Mouse (Mus musculus): ENCODE measurements around the gene Ptprg. TPM values are rescaled to one million over a fixed set of nuclear protein-coding genes. Genes with fewer than 3 reads are reported as not detected.

Gene Ptprg
- polyA plus RNA-seq, 1 experiment from 2014 or later: 33.5 TPM

GRCm38 (mm10) chr14:12203081-12203480 lies 649.7 kb downstream of the Ptprg start:
- H3K4me3 ChIP-seq (replicated peaks; ENCODE audit: low read length): no peak overlapping the region
- no peak overlapping the region for H3K27ac ChIP-seq (ENCODE audit: low read length)
- peaks cover 17% of the 10 kb centered on the region for H3K4me1 ChIP-seq (replicated peaks; ENCODE audit: control insufficient read depth, insufficient read depth, low read length)
- H3K4me2 ChIP-seq (ENCODE audit: low read length): no peak overlapping the region
- H3K9ac ChIP-seq (replicated peaks; ENCODE audit: low read depth, low read length): no peak overlapping the region
- no peaks in the 10 kb centered on the region for H3K9me3 ChIP-seq (ENCODE audit: control insufficient read depth, low read length)
- ATAC-seq: no peak
- no peaks in the 10 kb centered on the region for H3K36me3 ChIP-seq (ENCODE audit: control insufficient read depth, insufficient read depth)
- H3K27me3 ChIP-seq (replicated peaks; ENCODE audit: control insufficient read depth, insufficient read depth, low read length): no peaks in the 10 kb centered on the region
- WGBS: 79% methylated on average over 7 of the region's 7 CpGs

DNA sequence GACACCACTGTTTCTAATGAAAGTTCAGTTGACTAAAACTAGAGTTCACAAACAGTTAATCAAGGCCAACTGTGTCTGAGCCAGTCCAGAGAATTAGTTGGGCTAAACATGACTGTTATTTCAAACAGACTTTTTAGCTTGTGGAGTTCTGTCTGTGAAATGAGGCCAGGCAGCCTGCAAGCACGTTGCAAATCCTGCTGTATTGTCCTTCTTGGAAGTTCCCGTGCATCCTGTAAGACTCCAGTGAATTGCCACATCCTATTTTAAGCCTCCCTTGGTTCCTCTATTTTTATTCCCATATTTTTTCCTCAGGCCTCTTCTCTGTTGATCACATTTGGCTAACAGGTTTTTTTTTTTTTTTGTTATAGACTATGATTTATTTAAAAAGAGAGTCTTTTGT lies 652.8 kb downstream of the Ptprg start:
- Histone ChIP-seq H3K4me1 (replicated peaks; ENCODE audit: control insufficient read depth, insufficient read depth, low read length) (0 out of 2 replicates have a peak, but pooled peaks cover 3% of the 10 kb centered on the region), H3K36me3 (ENCODE audit: control insufficient read depth, insufficient read depth) (no peaks in the 10 kb centered on the region), H3K4me3 (replicated peaks; ENCODE audit: low read length) (no peak overlapping the region), H3K9me3 (ENCODE audit: control insufficient read depth, low read length) (no peaks in the 10 kb centered on the region; the same call in 1 of the 2 replicates), H3K27ac (ENCODE audit: low read length) (no peak overlapping the region), H3K4me2 (ENCODE audit: low read length) (no peak overlapping the region), H3K9ac (replicated peaks; ENCODE audit: low read depth, low read length) (no peak overlapping the region), H3K27me3 (replicated peaks; ENCODE audit: control insufficient read depth, insufficient read depth, low read length) (no peaks in the 10 kb centered on the region)
- no peak for ATAC-seq
- 59% methylated on average over 2 of the region's 2 CpGs for WGBS

DNA sequence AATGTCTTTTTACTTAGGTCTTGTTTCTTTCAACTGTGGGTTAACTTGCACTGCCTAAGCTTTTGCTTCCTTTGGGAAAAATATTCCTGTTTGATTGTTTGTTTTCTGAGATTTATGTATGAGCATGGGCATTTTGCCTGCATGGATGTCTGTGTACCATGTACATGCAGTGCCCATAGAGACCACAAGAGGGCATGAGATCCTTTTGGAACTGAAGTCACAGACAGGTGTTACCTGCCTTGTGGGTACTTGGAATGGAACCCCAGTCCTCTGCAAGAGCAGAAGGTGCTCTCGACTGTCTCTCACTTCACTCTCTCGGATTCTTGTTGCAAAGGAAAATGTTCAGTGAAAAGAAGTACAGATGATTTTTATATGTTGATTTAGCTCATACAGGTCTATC lies 655.2 kb downstream of the Ptprg start:
- Histone ChIP-seq H3K9ac (replicated peaks; ENCODE audit: low read depth, low read length) (no peak overlapping the region), H3K4me2 (ENCODE audit: low read length) (no peak overlapping the region), H3K9me3 (ENCODE audit: control insufficient read depth, low read length) (no peaks in the 10 kb centered on the region; the same call in 1 of the 2 replicates), H3K27ac (ENCODE audit: low read length) (no peak overlapping the region), H3K27me3 (replicated peaks; ENCODE audit: control insufficient read depth, insufficient read depth, low read length) (no peaks in the 10 kb centered on the region), H3K4me3 (replicated peaks; ENCODE audit: low read length) (no peak overlapping the region), H3K4me1 (replicated peaks; ENCODE audit: control insufficient read depth, insufficient read depth, low read length) (no peaks in the 10 kb centered on the region), H3K36me3 (ENCODE audit: control insufficient read depth, insufficient read depth) (no peaks in the 10 kb centered on the region)
- no peak for ATAC-seq
- WGBS: 82% methylated on average over 2 of the region's 2 CpGs

GRCm38 (mm10) chr14:12218544-12219150 lies 665.3 kb downstream of the Ptprg start:
- WGBS: 44% methylated on average over 16 of the region's 16 CpGs
- H3K4me3 ChIP-seq (replicated peaks; ENCODE audit: low read length): no peak overlapping the region

DNA sequence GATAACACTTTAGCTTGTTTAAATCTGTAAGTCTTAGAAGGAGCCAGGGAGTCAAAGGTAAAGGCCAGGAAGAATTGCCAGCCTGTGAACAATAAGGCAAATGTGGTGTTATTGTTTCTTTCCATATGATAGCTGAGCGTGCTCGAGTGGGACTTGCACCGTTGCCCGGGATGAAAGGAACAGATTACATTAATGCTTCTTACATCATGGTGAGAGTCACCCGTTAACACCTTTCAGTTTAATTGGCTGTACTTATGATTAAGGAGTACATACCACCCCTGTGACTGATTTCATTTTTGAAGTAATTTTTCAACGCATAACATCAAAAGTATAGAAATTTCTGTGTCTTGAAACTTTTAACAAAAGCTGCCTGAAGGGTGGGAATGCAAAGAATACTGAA lies 666.5 kb downstream of the Ptprg start:
- WGBS: 18% methylated on average over 6 of the region's 6 CpGs

More at GRCm38 (mm10) chr14:12218544-12219150, 665.3 kb downstream of the Ptprg start:
- Histone ChIP-seq H3K4me1 (replicated peaks; ENCODE audit: control insufficient read depth, insufficient read depth, low read length) (peaks cover 12% of the 10 kb centered on the region), H3K4me2 (ENCODE audit: low read length) (no peak overlapping the region), H3K9ac (replicated peaks; ENCODE audit: low read depth, low read length) (no peak overlapping the region), H3K27ac (ENCODE audit: low read length) (0 out of 2 replicates have a peak overlapping the region, but pooled peaks have one; percentile 22), H3K9me3 (ENCODE audit: control insufficient read depth, low read length) (no peaks in the 10 kb centered on the region), H3K27me3 (replicated peaks; ENCODE audit: control insufficient read depth, insufficient read depth, low read length) (no peaks in the 10 kb centered on the region), H3K36me3 (ENCODE audit: control insufficient read depth, insufficient read depth) (no peaks in the 10 kb centered on the region)
- peak; percentile 61 for ATAC-seq

DNA sequence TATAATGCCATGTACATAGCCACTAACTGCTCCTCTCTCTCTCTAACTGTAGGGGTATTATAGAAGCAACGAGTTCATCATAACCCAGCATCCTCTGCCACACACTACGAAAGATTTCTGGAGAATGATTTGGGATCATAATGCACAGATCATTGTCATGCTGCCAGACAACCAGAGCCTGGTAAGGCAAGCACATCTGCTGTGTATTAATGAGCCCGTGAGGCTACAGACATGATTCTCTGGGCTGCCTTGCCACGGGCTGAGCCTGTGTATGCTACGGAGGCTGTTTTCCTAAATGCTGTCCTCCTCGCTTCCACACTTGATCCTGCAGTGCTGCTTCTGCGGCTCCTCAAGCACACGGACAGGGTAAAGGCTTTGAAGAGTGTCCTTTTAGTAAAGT lies 667.2 kb downstream of the Ptprg start:
- peak; percentile 81 for ATAC-seq
- H3K27ac ChIP-seq (ENCODE audit: low read length): peak overlapping the region; percentile 66

More for the DNA sequence above, 666.5 kb downstream of the Ptprg start:
- Histone ChIP-seq H3K36me3 (ENCODE audit: control insufficient read depth, insufficient read depth) (no peaks in the 10 kb centered on the region), H3K4me2 (ENCODE audit: low read length) (no peak overlapping the region), H3K27me3 (replicated peaks; ENCODE audit: control insufficient read depth, insufficient read depth, low read length) (no peaks in the 10 kb centered on the region), H3K9ac (replicated peaks; ENCODE audit: low read depth, low read length) (no peak overlapping the region), H3K9me3 (ENCODE audit: control insufficient read depth, low read length) (no peaks in the 10 kb centered on the region), H3K4me1 (replicated peaks; ENCODE audit: control insufficient read depth, insufficient read depth, low read length) (peaks cover 12% of the 10 kb centered on the region), H3K27ac (ENCODE audit: low read length) (0 out of 2 replicates have a peak overlapping the region, but pooled peaks have one; percentile 24), H3K4me3 (replicated peaks; ENCODE audit: low read length) (no peak overlapping the region)
- peak; percentile 54; the same call in 1 of the 2 replicates for ATAC-seq

DNA sequence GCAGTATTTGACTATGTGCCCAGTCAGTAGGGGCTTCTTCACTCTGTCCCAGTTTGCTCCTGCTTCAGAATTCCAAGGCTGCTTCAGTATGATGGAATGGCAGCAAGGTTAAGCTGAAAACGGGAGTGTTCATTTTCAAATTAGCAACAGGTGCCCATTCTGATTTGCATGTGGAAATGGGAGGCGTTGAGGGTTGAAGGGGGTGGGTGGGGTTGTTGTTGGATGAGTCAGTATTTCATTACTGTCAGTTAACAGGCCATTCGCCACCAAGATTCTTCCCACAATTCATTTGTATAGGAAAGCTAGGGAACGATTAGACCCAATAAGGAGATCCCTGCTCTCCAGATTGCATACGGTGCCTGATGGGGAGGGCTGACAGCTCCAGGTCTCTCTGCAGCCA lies 668.2 kb downstream of the Ptprg start:
- no peak for ATAC-seq
- no peak overlapping the region for H3K4me3 ChIP-seq (replicated peaks; ENCODE audit: low read length)
- H3K4me1 ChIP-seq (replicated peaks; ENCODE audit: control insufficient read depth, insufficient read depth, low read length): peaks cover 12% of the 10 kb centered on the region
- no peak overlapping the region for H3K9ac ChIP-seq (replicated peaks; ENCODE audit: low read depth, low read length)
- H3K27me3 ChIP-seq (replicated peaks; ENCODE audit: control insufficient read depth, insufficient read depth, low read length): no peaks in the 10 kb centered on the region
- H3K9me3 ChIP-seq (ENCODE audit: control insufficient read depth, low read length): no peaks in the 10 kb centered on the region
- no peak overlapping the region for H3K27ac ChIP-seq (ENCODE audit: low read length)
- peaks cover 3% of the 10 kb centered on the region; the same call in 1 of the 2 replicates for H3K36me3 ChIP-seq (ENCODE audit: control insufficient read depth, insufficient read depth)
- H3K4me2 ChIP-seq (ENCODE audit: low read length): no peak overlapping the region
- WGBS: 33% methylated on average over 5 of the region's 5 CpGs

More for the DNA sequence above, 667.2 kb downstream of the Ptprg start:
- Histone ChIP-seq H3K4me3 (replicated peaks; ENCODE audit: low read length) (no peak overlapping the region), H3K9ac (replicated peaks; ENCODE audit: low read depth, low read length) (no peak overlapping the region), H3K27me3 (replicated peaks; ENCODE audit: control insufficient read depth, insufficient read depth, low read length) (no peaks in the 10 kb centered on the region), H3K4me1 (replicated peaks; ENCODE audit: control insufficient read depth, insufficient read depth, low read length) (peaks cover 12% of the 10 kb centered on the region), H3K9me3 (ENCODE audit: control insufficient read depth, low read length) (no peaks in the 10 kb centered on the region), H3K4me2 (ENCODE audit: low read length) (no peak overlapping the region), H3K36me3 (ENCODE audit: control insufficient read depth, insufficient read depth) (no peaks in the 10 kb centered on the region)
- WGBS: 32% methylated on average over 8 of the region's 8 CpGs

GRCm38 (mm10) chr14:12243726-12244125 lies 690.4 kb downstream of the Ptprg start:
- no peak overlapping the region for H3K27ac ChIP-seq (ENCODE audit: low read length)
- ATAC-seq: no peak
- WGBS: 78% methylated on average over 4 of the region's 4 CpGs

DNA sequence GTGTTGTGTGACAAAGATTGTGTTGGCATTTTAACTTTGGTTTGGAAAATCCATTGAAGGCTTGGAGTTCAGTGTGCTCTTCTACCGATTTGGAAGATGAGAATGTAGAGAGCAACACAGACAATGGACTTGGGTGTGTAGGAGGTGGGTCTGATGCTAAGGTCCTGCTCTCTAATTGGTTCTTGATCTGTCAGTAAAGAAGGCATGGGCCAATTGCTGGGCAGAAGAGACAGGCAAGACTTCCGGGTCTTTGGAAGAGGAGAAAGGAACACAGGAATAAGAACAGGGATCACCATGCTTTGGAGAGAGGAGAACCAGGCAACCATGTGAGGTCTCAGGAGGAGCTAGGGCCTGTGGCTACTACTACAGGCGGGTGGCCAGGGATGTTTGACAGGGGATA lies 722.7 kb downstream of the Ptprg start:
- Histone ChIP-seq H3K4me2 (ENCODE audit: low read length) (no peak overlapping the region), H3K9ac (replicated peaks; ENCODE audit: low read depth, low read length) (no peak overlapping the region), H3K4me3 (replicated peaks; ENCODE audit: low read length) (no peak overlapping the region), H3K4me1 (replicated peaks; ENCODE audit: control insufficient read depth, insufficient read depth, low read length) (no peaks in the 10 kb centered on the region), H3K27me3 (replicated peaks; ENCODE audit: control insufficient read depth, insufficient read depth, low read length) (no peaks in the 10 kb centered on the region), H3K9me3 (ENCODE audit: control insufficient read depth, low read length) (no peaks in the 10 kb centered on the region), H3K27ac (ENCODE audit: low read length) (no peak overlapping the region), H3K36me3 (ENCODE audit: control insufficient read depth, insufficient read depth) (no peaks in the 10 kb centered on the region)
- no peak for ATAC-seq
- WGBS: 58% methylated on average over 3 of the region's 3 CpGs

More at GRCm38 (mm10) chr14:12243726-12244125, 690.4 kb downstream of the Ptprg start:
- H3K4me2 ChIP-seq (ENCODE audit: low read length): no peak overlapping the region
- no peaks in the 10 kb centered on the region for H3K9me3 ChIP-seq (ENCODE audit: control insufficient read depth, low read length)
- no peak overlapping the region for H3K4me3 ChIP-seq (replicated peaks; ENCODE audit: low read length)
- no peaks in the 10 kb centered on the region for H3K27me3 ChIP-seq (replicated peaks; ENCODE audit: control insufficient read depth, insufficient read depth, low read length)
- H3K4me1 ChIP-seq (replicated peaks; ENCODE audit: control insufficient read depth, insufficient read depth, low read length): no peaks in the 10 kb centered on the region
- no peaks in the 10 kb centered on the region for H3K36me3 ChIP-seq (ENCODE audit: control insufficient read depth, insufficient read depth)
- H3K9ac ChIP-seq (replicated peaks; ENCODE audit: low read depth, low read length): no peak overlapping the region
